Mouse (Mus musculus): ENCODE data around the gene Hoxd8.

GRCm38 (mm10) chr2:74666411-74666810 lies 38.0 kb upstream of the Hoxd8 start:
- TF ChIP-seq CTCF (IDR thresholded peaks at IDR 0.05; ENCODE audit: low read depth) (no peak), EP300 (IDR thresholded peaks at IDR 0.05; ENCODE audit: low read depth) (no peak)

Data from liver, embryonic 14.5 days (tissue).